Mouse (Mus musculus) testis, adult 2 months (tissue): Measurements from ENCODE around the gene Slc22a1.

Experiments
- CTCF ChIP-seq: fragments of 200-500 bp; IDR thresholded peaks from 2 replicates; pipeline ENCODE4 v1.5.1; 2012; ENCODE audit warnings: low read depth, mild to moderate bottlenecking, inconsistent platforms, low read length, moderate library complexity; ENCODE audit not compliant: control insufficient read depth, insufficient read depth, insufficient replicate concordance
- POLR2A ChIP-seq: fragments of 200-500 bp; IDR thresholded peaks from 2 replicates; pipeline ENCODE4 v1.6.1; 2012; ENCODE audit warnings: low read depth, mild to moderate bottlenecking, inconsistent platforms, low read length, moderate library complexity; ENCODE audit not compliant: control insufficient read depth

- TF ChIP-seq CTCF = no peak
- no peak for TF ChIP-seq POLR2A
Measured at GRCm38 (mm10) chr17:12684412-12684811, 8.8 kb upstream of the Slc22a1 start.
